Mouse (Mus musculus) forebrain, embryonic 10.5 days (tissue): Measurements from ENCODE around the gene Gpatch1. TPM values are rescaled to one million over a fixed set of nuclear protein-coding genes. Genes with fewer than 3 reads are reported as not detected.
"Not testable (repeated sequence)": the region's sequence is repeated elsewhere in the genome, so short reads cannot be mapped to it uniquely, and the experiment has no call there.

Experiments used
- DNase-seq: peaks from one replicate; pipeline ENCODE4 v3.0.0-alpha.2; 2017; ENCODE audit warnings: low spot score; ENCODE audit errors: extremely low spot score
- H3K27ac ChIP-seq: fragments of 300-500 bp; sonication (generic); 2 replicates; pipeline ENCODE4 v1.5.1; 2016; ENCODE audit warnings: mild to moderate bottlenecking
- H3K27me3 ChIP-seq: fragments of 300-500 bp; sonication (generic); 2 replicates; pipeline ENCODE4 v1.6.1; 2016; ENCODE audit warnings: mild to moderate bottlenecking; ENCODE audit not compliant: poor library complexity, severe bottlenecking
- H3K36me3 ChIP-seq: fragments of 300-500 bp; sonication (generic); replicated peaks from 2 replicates; pipeline ENCODE4 v1.6.1; 2016; ENCODE audit warnings: mild to moderate bottlenecking, moderate library complexity
- H3K4me1 ChIP-seq: fragments of 300-500 bp; sonication (generic); 2 replicates; pipeline ENCODE4 v1.6.1; 2016
- H3K4me3 ChIP-seq: fragments of 300-500 bp; sonication (generic); 2 replicates; pipeline ENCODE4 v1.5.1; 2016; ENCODE audit warnings: mild to moderate bottlenecking, moderate library complexity
- H3K9me3 ChIP-seq: fragments of 300-500 bp; sonication (generic); 2 replicates; pipeline ENCODE4 v1.6.1; 2016; ENCODE audit warnings: mild to moderate bottlenecking, moderate library complexity
- WGBS: fragments of 180-500 bp; shearing (Covaris S2); methylation state at CpG from one replicate; pipeline ENCODE4 v1.1.7; 2016; 5-methylcytosine and 5-hydroxymethylcytosine counted together
- polyA plus RNA-seq: library from polyadenylated mRNA; unstranded; fragments of >200 nt; fragmentation: Nextera tagmentation; extraction: Ambion mirVana; gene quantifications from 2 replicates; pipeline ENCODE4 v1.2.1, GENCODE M21; 2016

The Gpatch1 gene
- polyA plus RNA-seq, 1 experiment from 2014 or later: 17.9 TPM

- Histone ChIP-seq H3K27me3 (no peaks in the 10 kb centered on the region), H3K4me1 (peaks cover 7% of the 10 kb centered on the region), H3K36me3 (no peaks in the 10 kb centered on the region), H3K4me3 (no peak overlapping the region), H3K27ac (no peak overlapping the region), H3K9me3 (no peaks in the 10 kb centered on the region)
- WGBS: 94% methylated on average over 5 of the region's 5 CpGs
- no peak for DNase-seq
These were observed 26.6 kb upstream of the Gpatch1 start for GRCm38 (mm10) chr7:35344785-35345330.

- Histone ChIP-seq H3K27me3 (no peaks in the 10 kb centered on the region), H3K4me3 (no peak overlapping the region), H3K4me1 (peaks cover 13% of the 10 kb centered on the region), H3K27ac (no peak overlapping the region), H3K9me3 (no peaks in the 10 kb centered on the region), H3K36me3 (no peaks in the 10 kb centered on the region)
- 87% methylated on average over 4 of the region's 4 CpGs for WGBS
- DNase-seq: no peak
These were observed 24.3 kb upstream of the Gpatch1 start for GRCm38 (mm10) chr7:35342498-35342897.

GRCm38 (mm10) chr7:35341282-35341681, 23.0 kb upstream of the Gpatch1 start:
- H3K27me3 ChIP-seq: peaks cover 10% of the 10 kb centered on the region
- H3K27ac ChIP-seq: no peak overlapping the region
- DNase-seq: no peak
- no peaks in the 10 kb centered on the region for H3K9me3 ChIP-seq
- no peak overlapping the region for H3K4me3 ChIP-seq
- no peaks in the 10 kb centered on the region for H3K36me3 ChIP-seq
- 82% methylated on average over 6 of the region's 6 CpGs for WGBS
- peaks cover 13% of the 10 kb centered on the region for H3K4me1 ChIP-seq

GRCm38 (mm10) chr7:35340196-35340595, 22.0 kb upstream of the Gpatch1 start:
- H3K4me3 ChIP-seq: no peak overlapping the region
- no peaks in the 10 kb centered on the region for H3K36me3 ChIP-seq
- no peak for DNase-seq
- no peaks in the 10 kb centered on the region for H3K9me3 ChIP-seq
- no peak overlapping the region for H3K27ac ChIP-seq
- 20% methylated on average over 5 of the region's 5 CpGs for WGBS
- peaks cover 18% of the 10 kb centered on the region for H3K4me1 ChIP-seq
- H3K27me3 ChIP-seq: peaks cover 21% of the 10 kb centered on the region

GRCm38 (mm10) chr7:35334527-35335452, 16.6 kb upstream of the Gpatch1 start:
- H3K36me3 ChIP-seq: no peaks in the 10 kb centered on the region
- DNase-seq: peak; percentile 44
- H3K27ac ChIP-seq: peak overlapping the region; percentile 81
- no peaks in the 10 kb centered on the region for H3K9me3 ChIP-seq
- H3K4me1 ChIP-seq: peaks cover 35% of the 10 kb centered on the region
- H3K27me3 ChIP-seq: peaks cover 58% of the 10 kb centered on the region
- under 1% methylated on average over 51 of the region's 51 CpGs for WGBS
- H3K4me3 ChIP-seq: peak overlapping the region; percentile 67

DNA sequence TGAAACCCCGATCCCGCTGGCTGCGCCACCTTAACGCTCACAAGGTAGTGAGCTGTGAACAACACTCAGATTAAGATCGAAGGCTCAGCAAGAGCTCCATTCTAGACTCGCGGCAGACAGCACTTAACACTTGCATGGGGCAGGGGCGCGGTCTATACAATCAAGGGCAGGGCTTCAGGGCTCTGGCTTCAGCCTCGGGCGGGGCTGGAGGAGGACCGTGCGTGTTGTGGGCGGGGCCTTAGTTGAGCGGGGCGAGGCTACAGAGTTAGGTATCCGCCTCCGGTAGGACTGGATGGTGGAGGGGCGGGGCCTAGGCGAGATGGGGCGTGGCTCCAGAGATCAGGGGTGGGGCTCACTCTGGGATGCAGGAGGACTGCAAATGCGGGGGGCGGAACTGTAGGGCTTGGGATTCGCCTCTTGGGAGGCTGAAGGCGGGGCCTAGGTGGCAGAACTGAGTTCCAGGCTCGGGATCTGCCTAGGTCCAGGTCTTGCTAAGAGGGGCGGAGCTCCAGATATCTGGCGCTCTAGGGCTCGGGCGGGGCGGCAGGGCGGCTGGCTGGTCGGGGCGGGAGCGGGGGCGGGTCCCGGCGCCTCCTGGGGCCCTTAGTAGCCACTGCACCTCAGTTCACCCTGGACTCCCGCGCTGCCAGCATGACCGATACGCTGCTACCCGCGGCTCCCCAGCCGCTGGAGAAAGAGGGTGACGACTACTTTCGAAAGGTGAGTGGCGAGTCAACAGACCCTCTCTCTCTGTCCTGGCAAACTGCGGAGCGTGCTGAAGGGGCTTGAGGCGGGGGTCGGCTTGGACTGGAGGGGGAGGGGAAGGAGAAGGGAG, 15.7 kb upstream of the Gpatch1 start, which contains the start of gene Rhpn2:
TSS of gene Rhpn2 (plus strand) at position 479 of the 835 bp plus-strand sequence.
- WGBS: 0% methylated on average over 51 of the region's 52 CpGs
- peaks cover 58% of the 10 kb centered on the region for H3K27me3 ChIP-seq
- H3K9me3 ChIP-seq: no peaks in the 10 kb centered on the region
- H3K4me3 ChIP-seq: peak within 1 kb of the TSS; percentile 67
- H3K27ac ChIP-seq: peak within 1 kb of the TSS; percentile 81
- H3K36me3 ChIP-seq: no peaks in the 10 kb centered on the region
- peak; percentile 100 for DNase-seq
- H3K4me1 ChIP-seq: peaks cover 30% of the 10 kb centered on the region

- Histone ChIP-seq H3K4me1 (peaks cover 30% of the 10 kb centered on the region), H3K4me3 (peak overlapping the region; percentile 67), H3K27ac (peak overlapping the region; percentile 81), H3K27me3 (peaks cover 58% of the 10 kb centered on the region), H3K9me3 (no peaks in the 10 kb centered on the region), H3K36me3 (no peaks in the 10 kb centered on the region)
- WGBS: under 1% methylated on average over 19 of the region's 19 CpGs
- DNase-seq: peak; percentile 44
These were observed 15.0 kb upstream of the Gpatch1 start for GRCm38 (mm10) chr7:35333231-35333651.

GRCm38 (mm10) chr7:35331590-35331989, 13.3 kb upstream of the Gpatch1 start:
- DNase-seq: no peak
- Histone ChIP-seq H3K4me3 (no peak overlapping the region), H3K9me3 (no peaks in the 10 kb centered on the region), H3K27me3 (peaks cover 51% of the 10 kb centered on the region), H3K27ac (no peak overlapping the region), H3K4me1 (peaks cover 30% of the 10 kb centered on the region), H3K36me3 (no peaks in the 10 kb centered on the region)
- WGBS: 64% methylated on average over 3 of the region's 3 CpGs

DNA sequence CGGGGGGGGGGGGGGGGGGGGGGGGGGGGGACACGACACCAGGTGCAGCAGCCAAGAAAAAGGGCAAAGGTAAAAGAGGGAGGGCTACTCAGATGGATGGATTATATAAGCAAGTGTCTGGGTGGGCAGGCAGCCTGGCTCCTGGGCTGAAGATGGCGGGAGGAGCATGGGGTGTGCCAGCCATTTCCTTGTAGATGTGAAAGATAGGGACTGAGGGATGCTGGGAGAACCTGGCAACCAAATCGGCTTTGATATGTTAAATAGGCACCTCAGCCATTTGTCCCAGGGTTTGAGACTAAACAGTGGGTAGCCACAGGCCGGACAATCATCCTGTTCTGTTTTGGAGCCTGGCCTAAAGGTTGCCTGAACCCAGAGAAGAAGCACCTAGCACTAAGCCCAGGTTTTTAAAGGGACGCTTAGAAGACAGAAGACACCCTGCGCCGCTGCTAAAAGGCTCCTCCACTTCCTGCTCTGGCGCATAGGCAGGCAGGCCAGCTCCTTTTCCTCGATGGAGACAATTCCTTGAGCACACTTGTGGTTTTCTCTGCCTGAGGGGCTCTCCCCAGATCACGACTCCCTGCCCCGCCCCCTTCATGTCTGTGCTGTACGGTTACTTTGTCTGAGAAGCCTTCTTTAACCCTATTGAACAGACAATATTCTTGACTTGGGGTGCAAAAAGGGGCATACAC, 4.6 kb upstream of the Gpatch1 start:
- peak overlapping the region; percentile 33; the same call in 1 of the 2 replicates for H3K4me3 ChIP-seq
- peak overlapping the region; percentile 79 for H3K27ac ChIP-seq

DNA sequence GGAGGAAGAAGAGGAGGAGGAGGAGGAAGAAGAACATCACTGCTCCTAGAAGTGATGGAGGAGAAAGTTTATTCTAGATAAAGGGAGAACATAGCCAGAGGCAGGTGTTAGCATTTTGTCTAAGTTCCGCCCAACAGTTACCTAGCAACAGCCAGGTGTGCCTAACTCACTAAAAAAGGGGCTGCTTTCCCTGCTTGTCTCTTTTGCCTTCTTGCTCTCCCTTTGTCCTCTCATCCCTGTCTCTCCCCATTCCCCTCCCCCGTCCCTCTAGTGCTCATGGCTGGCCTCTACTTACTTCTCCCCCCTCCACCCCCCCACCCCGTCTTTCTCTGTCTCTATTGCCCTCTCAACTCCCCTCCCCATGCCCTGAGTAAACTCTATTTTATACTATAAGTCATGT, 3.9 kb upstream of the Gpatch1 start:
- peaks cover 21% of the 10 kb centered on the region for H3K4me1 ChIP-seq
- H3K27me3 ChIP-seq: no peaks in the 10 kb centered on the region
- no peak for DNase-seq
- H3K36me3 ChIP-seq: no peaks in the 10 kb centered on the region
- no peak overlapping the region for H3K27ac ChIP-seq
- H3K4me3 ChIP-seq: no peak overlapping the region
- 42% methylated on average over 3 of the region's 3 CpGs for WGBS
- H3K9me3 ChIP-seq: no peaks in the 10 kb centered on the region

More for the DNA sequence above, 4.6 kb upstream of the Gpatch1 start:
- peak; percentile 24 for DNase-seq
- no peaks in the 10 kb centered on the region for H3K36me3 ChIP-seq
- WGBS: 4% methylated on average over 11 of the region's 13 CpGs
- H3K4me1 ChIP-seq: peaks cover 14% of the 10 kb centered on the region
- H3K9me3 ChIP-seq: no peaks in the 10 kb centered on the region
- no peaks in the 10 kb centered on the region for H3K27me3 ChIP-seq

GRCm38 (mm10) chr7:35319755-35320154, 1.5 kb upstream of the Gpatch1 start:
- DNase-seq: no peak
- Histone ChIP-seq H3K9me3 (no peaks in the 10 kb centered on the region), H3K27me3 (no peaks in the 10 kb centered on the region), H3K27ac (no peak overlapping the region), H3K36me3 (no peaks in the 10 kb centered on the region), H3K4me1 (peaks cover 24% of the 10 kb centered on the region), H3K4me3 (no peak overlapping the region)
- 84% methylated on average over 4 of the region's 4 CpGs for WGBS

DNA sequence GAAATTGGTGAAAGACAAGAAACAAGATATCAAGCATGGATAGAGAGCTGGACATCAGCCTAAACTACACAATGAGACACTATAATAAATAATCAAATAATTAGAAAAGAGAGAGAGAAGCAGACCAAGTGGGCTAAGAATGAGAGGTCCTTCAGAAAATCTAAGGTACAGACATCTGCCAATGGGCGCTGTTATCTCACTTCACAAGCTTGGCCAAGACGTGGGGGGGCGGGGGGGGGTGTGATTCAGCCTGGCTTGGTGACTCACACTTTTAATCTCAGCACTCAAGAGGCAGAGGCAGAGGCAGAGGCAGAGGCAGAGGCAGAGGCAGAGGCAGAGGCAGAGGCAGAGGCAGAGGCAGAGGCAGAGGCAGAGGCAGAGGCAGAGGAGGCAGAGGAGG, 981 bp upstream of the Gpatch1 start:
- H3K4me3 ChIP-seq, H3K9me3 ChIP-seq, H3K27ac ChIP-seq, DNase-seq, H3K36me3 ChIP-seq, H3K27me3 ChIP-seq: not testable (repeated sequence)
- peaks cover 28% of the 10 kb centered on the region for H3K4me1 ChIP-seq
- WGBS: 72% methylated on average over 3 of the region's 3 CpGs
